Mouse (Mus musculus) limb, embryonic 11.5 days (tissue): Measurements from ENCODE around the gene Tcte3. TPM values are rescaled to one million over a fixed set of nuclear protein-coding genes. Genes with fewer than 3 reads are reported as not detected.
"Not testable (repeated sequence)": the region's sequence is repeated elsewhere in the genome, so short reads cannot be mapped to it uniquely, and the experiment has no call there.

Source experiments
- ATAC-seq: fragments of 200-750 bp; cut with Nextera tagmentation; 2 replicates; pipeline ENCODE4 v1.8.0; 2017; ENCODE audit warnings: low read depth; ENCODE audit not compliant: insufficient number of reproducible peaks, low FRiP score, low TSS enrichment
- DNase-seq: peaks from one replicate; pipeline ENCODE4 v3.0.0-alpha.2; 2015; ENCODE audit warnings: low spot score
- H3K27ac ChIP-seq: fragments of 300-500 bp; sonication (generic); replicated peaks from 2 replicates; pipeline ENCODE4 v1.5.1; 2014; ENCODE audit warnings: low read depth, mild to moderate bottlenecking, low read length
- H3K27me3 ChIP-seq: fragments of 300-500 bp; sonication (generic); 2 replicates; pipeline ENCODE4 v1.6.1; 2014; ENCODE audit warnings: mild to moderate bottlenecking, low read length, mixed read lengths; ENCODE audit not compliant: control insufficient read depth, insufficient read depth
- H3K36me3 ChIP-seq: fragments of 300-500 bp; sonication (generic); 2 replicates; pipeline ENCODE4 v1.6.1; 2014; ENCODE audit warnings: mild to moderate bottlenecking, low read length, moderate library complexity, mixed read lengths; ENCODE audit not compliant: control insufficient read depth, insufficient read depth
- H3K4me1 ChIP-seq: fragments of 300-500 bp; sonication (generic); 2 replicates; pipeline ENCODE4 v1.6.1; 2014; ENCODE audit warnings: low read length, mixed read lengths; ENCODE audit not compliant: control insufficient read depth, insufficient read depth
- H3K4me2 ChIP-seq: fragments of 300-500 bp; sonication (generic); 2 replicates; pipeline ENCODE4 v1.6.1; 2014; ENCODE audit warnings: low read depth, mild to moderate bottlenecking, moderate library complexity; ENCODE audit not compliant: severe bottlenecking
- H3K4me3 ChIP-seq: fragments of 300-500 bp; sonication (generic); 2 replicates; pipeline ENCODE4 v1.5.1; 2014; ENCODE audit warnings: low read depth, low read length
- H3K9ac ChIP-seq: fragments of 300-500 bp; sonication (generic); 2 replicates; pipeline ENCODE4 v1.6.1; 2014; ENCODE audit warnings: mild to moderate bottlenecking, low read length
- H3K9me3 ChIP-seq: fragments of 300-500 bp; sonication (generic); 2 replicates; pipeline ENCODE4 v1.6.1; 2016; ENCODE audit warnings: low read length; ENCODE audit not compliant: control insufficient read depth
- WGBS: fragments of 180-500 bp; shearing (Covaris S2); extraction: QIAGEN DNeasy Blood & Tissue Kit; methylation state at CpG from one replicate; pipeline ENCODE4 v1.1.7; 2014; 5-methylcytosine and 5-hydroxymethylcytosine counted together
- polyA plus RNA-seq: library from polyadenylated mRNA; unstranded; fragments of >200 nt; fragmentation: Nextera tagmentation; extraction: Ambion mirVana; gene quantifications from 2 replicates; pipeline ENCODE4 v1.2.1, GENCODE M21; 2014

Tcte3 gene
- polyA plus RNA-seq, 1 experiment from 2014 or later: 0.47 TPM

DNA sequence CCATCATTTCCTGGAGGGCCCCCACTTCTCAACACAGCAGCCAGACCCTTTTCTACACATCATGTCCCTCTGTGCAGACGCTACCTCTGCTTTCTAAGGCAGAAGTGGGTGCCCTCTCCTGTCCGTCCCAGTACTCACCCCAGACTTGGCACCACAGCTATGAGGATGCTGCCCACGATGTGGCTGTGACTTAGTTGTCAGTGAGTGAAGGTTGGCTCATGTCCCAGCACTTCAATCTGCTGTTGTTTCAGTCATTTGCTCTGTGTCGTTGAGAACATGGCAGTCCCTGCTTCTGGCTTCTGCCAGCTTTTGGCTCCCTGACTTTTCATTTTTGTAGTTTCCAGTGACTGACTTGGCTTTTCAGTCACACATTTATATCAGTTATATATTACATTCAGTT, 14.6 kb upstream of the Tcte3 start:
- Histone ChIP-seq H3K4me2 (no peak overlapping the region), H3K27ac (no peak overlapping the region), H3K4me3 (no peak overlapping the region), H3K9ac (no peak overlapping the region), H3K36me3 (0 out of 2 replicates have a peak, but pooled peaks cover 4% of the 10 kb centered on the region), H3K9me3 (no peaks in the 10 kb centered on the region), H3K4me1 (no peaks in the 10 kb centered on the region), H3K27me3 (no peaks in the 10 kb centered on the region)
- no peak for ATAC-seq
- WGBS: 93% methylated on average over 4 of the region's 4 CpGs
- DNase-seq: no peak

- H3K9ac ChIP-seq, H3K36me3 ChIP-seq, DNase-seq, H3K4me1 ChIP-seq, H3K4me2 ChIP-seq, ATAC-seq, H3K27ac ChIP-seq, H3K4me3 ChIP-seq, H3K27me3 ChIP-seq, H3K9me3 ChIP-seq: not testable (repeated sequence)
- WGBS: 86% methylated on average over 11 of the region's 13 CpGs
Measured at GRCm38 (mm10) chr17:15053829-15054200, 12.5 kb upstream of the Tcte3 start.

DNA sequence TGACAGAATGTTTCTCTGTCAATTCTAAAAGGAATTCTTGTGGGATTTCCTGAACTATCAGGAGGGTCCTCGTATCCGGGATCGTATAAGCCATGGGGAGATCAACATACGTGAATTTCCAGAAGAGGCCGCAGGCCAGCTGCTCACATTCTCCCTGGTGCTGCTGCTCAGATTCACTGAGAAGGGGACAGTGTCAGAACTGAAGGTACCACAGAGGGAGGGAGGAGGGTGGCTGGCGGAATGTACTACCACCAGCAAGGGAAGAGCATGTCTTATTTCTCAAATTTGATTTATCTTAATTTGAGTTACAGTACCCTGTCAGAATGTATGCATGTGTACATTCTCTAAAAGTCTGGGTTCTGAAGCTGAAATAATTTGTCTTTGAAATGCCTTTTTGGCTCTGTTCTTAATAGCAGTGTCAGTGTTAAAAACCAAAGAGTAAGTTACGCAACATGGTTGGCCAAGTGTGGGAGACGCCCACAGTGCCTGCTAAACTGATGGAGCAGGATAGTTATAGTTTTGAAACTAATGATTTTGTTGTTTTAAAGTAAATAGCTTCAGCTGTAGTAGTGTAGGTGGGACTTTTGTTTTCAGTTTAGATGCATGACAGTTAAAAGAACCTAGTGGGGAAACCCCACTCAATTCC, 12.0 kb upstream of the Tcte3 start:
- H3K27ac ChIP-seq, H3K4me3 ChIP-seq, DNase-seq, H3K4me2 ChIP-seq, H3K9me3 ChIP-seq, H3K27me3 ChIP-seq, ATAC-seq, H3K36me3 ChIP-seq, H3K9ac ChIP-seq, H3K4me1 ChIP-seq: not testable (repeated sequence)
- 97% methylated on average over 5 of the region's 8 CpGs for WGBS

DNA sequence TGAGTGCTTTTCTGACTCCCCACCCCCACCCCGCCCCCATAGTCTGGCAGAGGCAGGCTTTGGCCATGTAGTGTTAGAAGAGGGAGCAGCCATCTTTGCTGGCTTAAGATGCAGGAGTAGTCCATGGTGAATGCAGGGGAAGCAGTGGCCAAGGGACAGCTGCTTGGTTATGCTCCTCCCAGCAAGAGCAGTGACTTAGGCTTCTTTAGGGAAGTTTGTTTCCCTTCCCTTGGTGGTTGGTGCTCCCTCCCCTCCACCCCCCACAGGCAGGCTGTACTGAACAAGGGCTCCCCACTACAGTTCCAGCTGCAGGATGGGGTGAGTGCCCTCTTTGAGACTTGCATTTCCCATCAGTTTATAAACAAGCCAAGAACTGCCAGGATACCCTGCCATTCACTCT, 11.5 kb upstream of the Tcte3 start:
- H3K27me3 ChIP-seq, H3K4me2 ChIP-seq, H3K4me1 ChIP-seq, H3K9ac ChIP-seq, ATAC-seq, H3K27ac ChIP-seq, H3K9me3 ChIP-seq, DNase-seq, H3K4me3 ChIP-seq, H3K36me3 ChIP-seq: not testable (repeated sequence)
- 78% methylated on average over 1 of the region's 1 CpGs for WGBS

GRCm38 (mm10) chr17:15050338-15050737, 9.1 kb upstream of the Tcte3 start:
- not testable (repeated sequence) for ATAC-seq, H3K4me1 ChIP-seq, H3K36me3 ChIP-seq, H3K4me3 ChIP-seq, H3K27ac ChIP-seq, H3K9ac ChIP-seq, H3K4me2 ChIP-seq, DNase-seq, H3K27me3 ChIP-seq, H3K9me3 ChIP-seq
- no CpG with 5 or more reads among the region's 1 CpGs for WGBS

GRCm38 (mm10) chr17:15040455-15040854, 833 bp downstream of the Tcte3 start:
- ATAC-seq, H3K9ac ChIP-seq: not testable (repeated sequence)

GRCm38 (mm10) chr17:15031414-15031813, 9.9 kb downstream of the Tcte3 start:
- not testable (repeated sequence) for ATAC-seq
- no CpG with 5 or more reads among the region's 4 CpGs for WGBS

More at GRCm38 (mm10) chr17:15040455-15040854, 833 bp downstream of the Tcte3 start:
- not testable (repeated sequence) for H3K9me3 ChIP-seq, DNase-seq, H3K27ac ChIP-seq, H3K27me3 ChIP-seq, H3K4me2 ChIP-seq, H3K4me1 ChIP-seq, H3K4me3 ChIP-seq, H3K36me3 ChIP-seq
- no CpG with 5 or more reads among the region's 3 CpGs for WGBS

DNA sequence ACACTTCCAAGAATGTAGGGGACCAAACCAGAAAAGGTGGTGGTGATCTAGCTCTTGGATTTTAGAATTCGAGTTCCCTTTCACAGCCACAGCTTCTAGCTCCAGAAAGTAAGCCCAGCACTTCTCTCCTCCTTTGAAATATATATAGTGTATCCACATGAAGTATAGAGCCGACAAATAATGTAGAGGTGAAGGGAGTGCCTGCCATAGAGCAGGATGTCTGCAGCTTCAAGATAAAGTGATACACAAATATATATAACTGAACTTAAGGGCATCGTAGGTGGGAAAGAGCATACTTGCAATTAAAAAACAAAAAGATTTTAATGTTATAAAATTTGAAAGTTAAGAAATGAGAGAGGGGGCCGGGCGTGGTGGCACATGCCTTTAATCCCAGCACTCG, 15.8 kb downstream of the Tcte3 start:
- H3K4me2 ChIP-seq, DNase-seq, H3K27me3 ChIP-seq, H3K4me1 ChIP-seq, H3K4me3 ChIP-seq, H3K36me3 ChIP-seq, ATAC-seq, H3K27ac ChIP-seq, H3K9me3 ChIP-seq, H3K9ac ChIP-seq: not testable (repeated sequence)
- WGBS: no CpG with 5 or more reads among the region's 6 CpGs

More at GRCm38 (mm10) chr17:15031414-15031813, 9.9 kb downstream of the Tcte3 start:
- H3K9me3 ChIP-seq, H3K4me1 ChIP-seq, H3K4me3 ChIP-seq, H3K4me2 ChIP-seq, DNase-seq, H3K36me3 ChIP-seq, H3K9ac ChIP-seq, H3K27ac ChIP-seq, H3K27me3 ChIP-seq: not testable (repeated sequence)
